Mouse (Mus musculus): ENCODE results near the gene Tnfrsf1b.
"Not testable (repeated sequence)": the region's sequence is repeated elsewhere in the genome, so short reads cannot be mapped to it uniquely, and the experiment has no call there.

Gene Tnfrsf1b

DNA sequence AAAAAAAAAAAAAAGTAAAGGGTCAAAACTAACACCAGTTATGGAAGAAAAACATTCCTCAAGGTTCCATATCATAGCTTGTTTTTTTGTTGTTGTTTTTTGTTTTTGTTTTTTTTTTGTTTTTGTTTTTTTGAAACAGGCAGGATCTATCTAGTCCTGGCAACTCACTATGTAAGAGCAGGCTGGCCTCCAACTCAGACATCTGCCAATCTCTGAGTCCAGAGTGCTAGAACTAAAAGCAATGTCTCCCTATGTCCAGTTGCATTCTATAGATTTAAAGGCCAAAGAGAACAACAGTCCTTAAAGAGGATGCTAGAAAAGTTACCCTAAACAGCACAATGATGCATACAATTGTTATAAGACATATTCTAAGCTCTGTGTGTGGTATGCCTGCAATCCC lies 58.1 kb downstream of the Tnfrsf1b start:
- DNase-seq (ENCODE audit: low spot score) = no peak

DNA sequence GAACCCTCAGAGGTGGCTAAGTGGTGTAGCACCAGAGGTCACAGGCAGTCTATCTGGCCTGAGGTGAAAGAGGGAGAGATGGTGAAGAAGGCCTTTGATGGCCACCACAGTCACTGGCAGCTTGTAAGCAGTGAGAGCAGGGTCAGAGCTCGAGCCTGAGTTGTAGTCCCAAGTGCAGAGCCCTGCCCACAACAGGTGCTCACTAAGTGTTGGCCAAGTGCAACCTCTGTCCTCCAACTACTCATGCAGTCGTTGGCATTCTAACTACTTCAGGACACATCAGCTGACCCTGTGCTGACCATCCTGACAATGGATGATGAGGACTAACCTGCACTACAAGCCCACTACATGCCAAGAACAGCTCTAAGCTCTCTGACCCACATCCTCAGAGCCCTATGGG lies 59.1 kb downstream of the Tnfrsf1b start:
- no peak for DNase-seq (ENCODE audit: low spot score)

DNA sequence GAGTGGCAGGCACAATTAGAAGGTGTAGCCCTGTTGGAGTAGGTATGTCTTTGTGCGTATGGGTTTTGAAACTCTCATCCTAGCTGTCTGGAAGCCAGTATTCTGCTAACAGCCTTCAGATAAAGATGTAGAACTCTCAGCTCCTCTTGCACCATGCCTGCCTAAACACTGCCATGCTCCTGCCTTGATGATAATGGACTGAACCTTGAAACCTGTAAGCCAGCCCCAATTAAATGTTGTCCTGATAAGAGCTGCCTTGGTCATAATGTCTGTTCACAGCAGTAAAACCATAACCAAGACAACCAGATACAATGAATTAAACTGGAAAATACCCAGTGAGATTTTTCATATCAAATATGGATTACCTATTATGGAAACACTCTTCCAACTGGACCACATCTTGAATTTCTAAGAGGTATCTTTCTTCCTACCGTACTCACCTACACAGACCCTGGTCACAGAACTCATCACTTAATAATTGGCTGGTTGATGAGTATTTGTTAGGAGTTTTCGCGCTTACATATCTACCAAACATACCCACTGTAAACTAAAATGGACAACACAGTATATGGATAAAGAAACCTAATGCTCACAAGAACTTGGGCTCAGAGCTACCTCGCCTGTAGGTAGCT lies 67.6 kb downstream of the Tnfrsf1b start:
- DNase-seq (ENCODE audit: low spot score) = no peak

DNA sequence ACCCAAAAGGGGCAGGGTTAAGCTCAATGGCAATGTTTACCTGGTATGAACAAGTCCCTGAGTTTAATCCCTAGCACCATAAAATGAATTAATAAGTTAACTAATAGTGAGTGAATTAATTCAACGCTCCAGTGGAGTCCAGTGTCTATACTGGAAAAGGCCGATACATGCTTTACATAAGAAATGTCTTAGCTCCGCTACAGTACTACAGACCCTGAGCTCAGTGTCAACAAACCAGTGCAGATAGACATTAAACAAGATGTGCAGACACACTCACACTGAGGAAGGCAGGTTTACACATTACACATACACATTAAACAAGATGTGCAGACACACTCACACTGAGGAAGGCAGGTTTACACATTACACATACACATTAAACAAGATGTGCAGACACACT lies 81.1 kb downstream of the Tnfrsf1b start:
- DNase-seq (ENCODE audit: low spot score) = not testable (repeated sequence)

DNA sequence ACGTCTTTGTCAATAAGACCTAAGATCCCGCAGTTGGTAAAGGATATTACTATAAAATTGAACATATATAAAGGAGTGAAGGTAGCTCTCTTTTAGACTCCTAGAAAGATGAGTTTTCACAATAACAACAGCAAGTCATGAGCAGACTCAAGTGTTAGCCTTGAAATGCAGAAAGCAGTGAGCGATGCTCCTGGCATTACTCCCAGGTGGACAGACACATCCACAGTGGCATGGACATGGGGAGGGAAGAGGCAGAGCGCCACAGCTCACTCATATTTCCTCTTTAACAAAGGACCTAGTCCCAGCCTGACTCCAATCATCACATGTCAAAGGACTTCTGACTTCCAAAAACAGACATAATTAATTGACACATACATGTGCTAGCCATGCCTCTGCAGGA lies 82.6 kb downstream of the Tnfrsf1b start:
- no peak for DNase-seq (ENCODE audit: low spot score)
